Mouse (Mus musculus): ENCODE results near the gene Tex10. TPM values are rescaled to one million over a fixed set of nuclear protein-coding genes. Genes with fewer than 3 reads are reported as not detected.

Tex10 gene
- polyA plus RNA-seq, 1 experiment: 3.0 TPM

GRCm38 (mm10) chr4:48403066-48403640 is 70.1 kb downstream of the Tex10 start:
- no peak for TF ChIP-seq CTCF (IDR thresholded peaks at IDR 0.05; ENCODE audit: extremely low read depth, insufficient read length, insufficient replicate concordance, low read depth, low read length)
- no peak for TF ChIP-seq POLR2A (IDR thresholded peaks at IDR 0.05; ENCODE audit: low read depth, low read length)
- 90% methylated on average over 16 of the region's 16 CpGs for WGBS
- no peak overlapping the region for H3K27ac ChIP-seq (ENCODE audit: insufficient read depth, low read depth, low read length)

DNA sequence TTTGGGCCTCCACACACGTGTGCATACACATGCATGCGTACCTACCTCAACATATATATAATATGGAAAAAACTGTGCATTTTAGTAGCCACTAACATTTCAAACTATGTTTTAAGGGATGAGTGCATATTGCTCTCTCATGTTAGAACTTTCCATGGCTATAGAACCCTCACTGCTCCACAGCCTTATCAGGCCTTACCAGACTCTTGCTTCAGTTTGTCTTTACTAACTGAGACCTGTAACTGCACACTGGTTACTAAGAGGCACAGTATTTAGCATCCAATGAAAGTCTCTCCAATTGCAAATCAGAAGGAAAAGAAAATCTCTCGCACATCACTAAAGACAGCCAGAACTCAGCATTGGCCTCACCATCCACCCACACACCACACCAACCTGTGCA is 76.3 kb downstream of the Tex10 start:
- Histone ChIP-seq H3K27me3 (ENCODE audit: control insufficient read depth, insufficient read depth, low read length) (no peaks in the 10 kb centered on the region), H3K27ac (ENCODE audit: insufficient read depth, low read depth, low read length) (no peak overlapping the region), H3K4me1 (ENCODE audit: control insufficient read depth, insufficient read depth, insufficient read length, low read length) (no peaks in the 10 kb centered on the region; the same call in 1 of the 2 replicates), H3K36me3 (ENCODE audit: control insufficient read depth, insufficient read depth, low read length) (0 out of 2 replicates have a peak, but pooled peaks cover 3% of the 10 kb centered on the region), H3K4me3 (ENCODE audit: low read depth, low read length) (no peak overlapping the region)
- TF ChIP-seq CTCF (IDR thresholded peaks at IDR 0.05; ENCODE audit: extremely low read depth, insufficient read length, insufficient replicate concordance, low read depth, low read length) (no peak), POLR2A (IDR thresholded peaks at IDR 0.05; ENCODE audit: low read depth, low read length) (no peak)
- 94% methylated on average over 3 of the region's 3 CpGs for whole genome bisulfite sequencing

More at GRCm38 (mm10) chr4:48403066-48403640, 70.1 kb downstream of the Tex10 start:
- H3K36me3 ChIP-seq (ENCODE audit: control insufficient read depth, insufficient read depth, low read length): no peaks in the 10 kb centered on the region
- no peaks in the 10 kb centered on the region for H3K4me1 ChIP-seq (ENCODE audit: control insufficient read depth, insufficient read depth, insufficient read length, low read length)
- H3K27me3 ChIP-seq (ENCODE audit: control insufficient read depth, insufficient read depth, low read length): no peaks in the 10 kb centered on the region
- no peak overlapping the region for H3K4me3 ChIP-seq (ENCODE audit: low read depth, low read length)

GRCm38 (mm10) chr4:48382506-48382905 is 90.8 kb downstream of the Tex10 start:
- H3K4me1 ChIP-seq (ENCODE audit: control insufficient read depth, insufficient read depth, insufficient read length, low read length): no peaks in the 10 kb centered on the region
- TF ChIP-seq CTCF (IDR thresholded peaks at IDR 0.05; ENCODE audit: extremely low read depth, insufficient read length, insufficient replicate concordance, low read depth, low read length) (no peak), POLR2A (IDR thresholded peaks at IDR 0.05; ENCODE audit: low read depth, low read length) (no peak)
- H3K36me3 ChIP-seq (ENCODE audit: control insufficient read depth, insufficient read depth, low read length): no peaks in the 10 kb centered on the region
- no peak overlapping the region for H3K27ac ChIP-seq (ENCODE audit: insufficient read depth, low read depth, low read length)
- H3K4me3 ChIP-seq (ENCODE audit: low read depth, low read length): no peak overlapping the region
- WGBS: 84% methylated on average over 5 of the region's 5 CpGs
- no peaks in the 10 kb centered on the region for H3K27me3 ChIP-seq (ENCODE audit: control insufficient read depth, insufficient read depth, low read length)

GRCm38 (mm10) chr4:48380940-48381339 is 92.3 kb downstream of the Tex10 start:
- H3K27ac ChIP-seq (ENCODE audit: insufficient read depth, low read depth, low read length): no peak overlapping the region
- H3K4me3 ChIP-seq (ENCODE audit: low read depth, low read length): no peak overlapping the region
- 2% methylated on average over 2 of the region's 2 CpGs for WGBS
- no peaks in the 10 kb centered on the region for H3K36me3 ChIP-seq (ENCODE audit: control insufficient read depth, insufficient read depth, low read length)
- no peak for TF ChIP-seq CTCF (IDR thresholded peaks at IDR 0.05; ENCODE audit: extremely low read depth, insufficient read length, insufficient replicate concordance, low read depth, low read length)
- no peak for TF ChIP-seq POLR2A (IDR thresholded peaks at IDR 0.05; ENCODE audit: low read depth, low read length)
- H3K27me3 ChIP-seq (ENCODE audit: control insufficient read depth, insufficient read depth, low read length): no peaks in the 10 kb centered on the region
- H3K4me1 ChIP-seq (ENCODE audit: control insufficient read depth, insufficient read depth, insufficient read length, low read length): no peaks in the 10 kb centered on the region

Other genes with a start within 250 kb of the Tex10 start
- gene Erp44, start 193.9 kb downstream of the Tex10 start, polyA plus RNA-seq (2012; rRNA removed): 3.1 and 6.9 TPM in 2 replicates
- gene Invs, start 193.7 kb downstream of the Tex10 start, polyA plus RNA-seq (2012; rRNA removed): 1.8 and 2.2 TPM in 2 replicates
- gene Msantd3, start 66.5 kb upstream of the Tex10 start, polyA plus RNA-seq (2012; rRNA removed): 0.57 and 0.58 TPM in 2 replicates
- 1.8 and 1.9 TPM in 2 replicates for gene Tmeff1, start 111.7 kb upstream of the Tex10 start, polyA plus RNA-seq (2012; rRNA removed)
- gene Cavin4, start 190.1 kb upstream of the Tex10 start, polyA plus RNA-seq (2012; rRNA removed): not detected in 2 replicates